Mouse (Mus musculus): Measurements from ENCODE around the gene Msrb1. TPM values are rescaled to one million over a fixed set of nuclear protein-coding genes. Genes with fewer than 3 reads are reported as not detected.
"Not testable (repeated sequence)": the region's sequence is repeated elsewhere in the genome, so short reads cannot be mapped to it uniquely, and the experiment has no call there.

Msrb1 gene
- total RNA-seq (2021) = 10 to 100 TPM; 41.3 to 45.5 TPM
- long read RNA-seq, partial matches to known transcripts = 2 of 4 reads
- long read RNA-seq, other reads (novel, unspliced or antisense) = 0 of 4 reads

DNA sequence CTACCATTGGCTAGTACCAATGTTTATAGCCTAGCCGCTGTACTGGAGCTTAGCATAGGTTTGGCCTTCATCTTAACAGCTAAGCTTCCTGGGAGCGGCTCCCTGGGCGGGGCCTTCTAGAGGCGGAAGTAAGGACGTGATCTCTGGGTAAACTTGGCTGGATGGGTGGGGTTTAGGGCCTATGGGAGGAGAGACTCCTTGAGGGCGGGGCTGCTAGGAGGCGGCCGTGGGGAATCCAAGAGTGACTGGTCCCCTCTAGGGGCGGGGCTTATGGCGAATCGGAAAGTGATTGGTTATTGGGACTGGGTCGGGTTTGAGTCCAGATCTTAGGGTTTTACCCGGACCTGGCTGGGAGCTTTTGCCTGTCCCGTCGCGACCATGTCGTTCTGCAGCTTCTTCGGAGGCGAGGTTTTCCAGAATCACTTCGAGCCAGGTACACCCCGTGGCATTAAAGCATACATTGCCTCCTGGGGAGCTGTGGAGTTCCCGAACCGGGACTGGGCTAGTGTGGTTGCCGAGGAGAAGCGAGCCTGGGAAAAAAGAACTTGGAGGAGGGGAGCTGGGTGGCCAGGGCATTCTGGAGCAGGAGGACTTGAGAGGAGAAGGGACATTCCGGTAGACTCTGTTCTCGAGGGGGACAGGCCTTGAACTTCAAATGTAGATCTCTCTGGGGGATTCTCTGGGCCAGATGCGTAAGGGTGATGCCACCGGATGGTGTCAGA is at the start of gene Msrb1:
Gene Msrb1, plus strand, starts transcription at position 313 of the 722 bp plus-strand sequence.
- DNase-seq (ENCODE audit: low spot score in 2 of 2) = peak; percentile 89 to 96

- DNase-seq (ENCODE audit: low spot score in 2 of 2) = no peak
These were observed 49.3 kb upstream of the Msrb1 start for GRCm38 (mm10) chr17:24687146-24687595.

GRCm38 (mm10) chr17:24687599-24687998 is 48.8 kb upstream of the Msrb1 start:
- no peak for DNase-seq (ENCODE audit: low spot score in 2 of 2)

DNA sequence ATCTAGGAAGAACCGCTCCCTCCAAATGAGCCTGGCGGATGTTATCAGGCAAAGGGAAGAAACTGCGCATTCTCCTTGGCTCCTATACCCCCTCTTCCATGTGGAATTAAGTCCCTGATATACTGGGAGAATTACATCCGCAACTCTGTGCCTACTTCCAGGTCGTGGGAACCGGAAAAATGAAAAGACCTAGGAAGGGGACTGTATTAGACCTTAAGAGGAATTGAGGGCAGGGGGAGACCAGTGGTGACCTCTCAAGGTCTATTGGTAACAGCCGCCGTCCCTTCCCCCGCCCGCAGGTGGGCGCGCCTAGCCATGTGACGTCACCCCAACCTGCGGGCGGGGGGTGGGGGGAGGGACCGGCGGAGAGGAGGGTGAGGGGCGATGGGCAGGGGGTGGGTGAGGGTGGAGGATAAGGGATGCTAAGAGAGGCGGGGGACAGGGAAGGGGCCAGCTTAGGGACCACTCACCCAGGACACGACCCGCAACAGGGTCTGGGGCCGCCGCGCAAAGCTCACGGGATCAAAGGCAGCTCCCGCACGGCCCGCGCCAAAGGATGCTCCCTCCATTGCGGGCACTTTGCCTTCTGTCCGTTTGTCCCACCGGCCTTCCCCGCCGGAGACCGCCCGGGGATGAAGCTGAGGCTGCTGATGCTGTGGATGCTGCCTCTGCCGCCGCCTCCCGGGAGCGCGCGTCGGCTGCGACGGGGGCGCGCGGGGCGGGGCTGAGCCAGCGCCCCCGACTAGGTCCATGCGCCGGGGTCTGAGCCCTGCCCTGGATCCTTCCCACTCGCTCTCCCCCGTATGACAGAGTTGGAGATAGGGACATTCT is 47.0 kb upstream of the Msrb1 start, which contains the start of gene Syngr3:
Gene Syngr3, minus strand, starts transcription at position 705 of the 831 bp plus-strand sequence.
- DNase-seq (ENCODE audit: low spot score in 2 of 2) = no peak

DNA sequence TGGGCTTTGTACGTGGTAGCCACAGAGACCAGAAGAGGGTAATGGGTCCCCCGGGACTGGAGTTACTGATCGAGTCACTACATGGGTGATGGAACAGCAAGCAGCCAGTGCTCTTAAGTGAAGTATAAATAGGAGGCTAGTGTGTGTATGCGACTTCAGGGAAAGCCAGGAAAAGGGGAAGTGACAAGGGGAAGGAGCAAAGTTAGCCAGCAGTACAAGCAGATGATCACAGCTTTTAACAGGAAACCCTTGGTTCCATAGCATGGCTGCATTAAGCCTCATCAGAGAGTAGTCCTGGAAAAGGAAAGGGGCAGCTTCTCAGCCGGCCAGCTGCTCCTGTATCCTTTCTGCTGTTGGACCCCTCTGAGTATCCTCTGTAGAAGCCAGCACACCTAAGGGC is 44.1 kb upstream of the Msrb1 start:
- DNase-seq (ENCODE audit: low spot score in 2 of 2) = no peak

- no peak for DNase-seq (ENCODE audit: low spot score in 2 of 2)
These were observed 41.0 kb upstream of the Msrb1 start for GRCm38 (mm10) chr17:24695326-24696010.

- peak; percentile 76 to 81 for DNase-seq (ENCODE audit: low spot score in 2 of 2)
These were observed 40.3 kb upstream of the Msrb1 start, which contains the start of the genes Gfer and Noxo1 for GRCm38 (mm10) chr17:24696011-24696697. Gene Gfer (minus strand): TSS chr17:24696156. Gene Noxo1 (plus strand): TSS chr17:24696234.

DNA sequence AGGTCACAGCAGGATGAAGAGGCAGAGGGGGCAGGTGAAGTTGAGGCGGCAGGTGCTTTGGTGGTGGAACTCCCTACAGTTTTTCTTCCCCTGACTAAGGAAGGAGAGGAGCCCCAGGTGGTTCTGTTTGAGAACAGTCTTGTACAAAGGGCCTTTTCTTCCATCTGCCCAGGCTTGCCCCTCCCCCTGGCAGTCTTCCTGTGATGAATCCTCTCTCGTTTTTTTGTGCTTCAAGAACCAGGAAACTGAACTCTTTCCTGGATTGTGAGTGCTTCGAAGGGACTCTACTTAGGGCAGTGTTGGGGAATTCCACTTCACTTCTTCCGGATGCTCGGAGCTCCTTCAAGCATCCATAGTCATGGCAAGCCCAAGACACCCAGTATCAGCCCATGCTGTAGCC is 38.5 kb upstream of the Msrb1 start:
- no peak for DNase-seq (ENCODE audit: low spot score in 2 of 2)

DNA sequence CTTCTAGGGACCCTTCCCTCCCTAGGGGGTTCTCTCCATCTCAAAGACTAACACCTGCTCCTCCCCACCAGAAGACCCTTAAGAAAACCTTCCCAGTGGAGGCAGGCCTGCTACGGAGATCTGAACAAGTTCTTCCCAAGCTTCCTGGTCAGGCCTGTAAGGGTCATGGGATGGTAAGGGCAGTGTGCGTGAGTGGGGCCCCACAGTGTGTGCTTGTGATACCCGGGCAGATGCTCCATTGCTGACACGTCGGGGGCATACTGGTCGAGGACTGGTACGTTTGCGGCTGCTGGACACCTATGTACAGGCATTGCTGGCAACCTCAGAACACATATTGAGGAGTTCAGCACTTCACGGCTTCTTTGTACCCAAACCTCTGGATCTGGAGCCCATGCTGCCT is 37.7 kb upstream of the Msrb1 start:
- DNase-seq (ENCODE audit: low spot score in 2 of 2) = no peak

DNA sequence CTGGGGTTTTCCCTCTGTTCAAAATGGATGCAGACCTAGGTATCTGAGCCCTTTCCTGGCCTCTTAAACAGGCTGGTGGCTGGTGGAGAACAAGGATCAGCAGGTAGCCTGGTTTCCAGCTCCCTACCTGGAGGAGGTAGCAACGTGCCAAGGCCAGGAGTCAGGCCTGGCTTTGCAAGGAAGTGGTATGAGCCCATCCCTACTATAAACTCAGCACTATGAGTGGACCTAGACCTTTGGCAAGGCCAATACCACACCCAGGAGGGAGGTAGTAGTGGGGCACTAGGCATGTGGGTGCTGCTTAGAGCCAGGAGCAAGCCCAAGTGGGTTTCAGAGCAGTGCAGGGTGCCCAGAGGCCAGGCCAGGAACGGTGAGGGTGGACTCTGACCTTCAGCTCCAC is 37.0 kb upstream of the Msrb1 start:
- DNase-seq (ENCODE audit: low spot score in 2 of 2) = no peak

DNA sequence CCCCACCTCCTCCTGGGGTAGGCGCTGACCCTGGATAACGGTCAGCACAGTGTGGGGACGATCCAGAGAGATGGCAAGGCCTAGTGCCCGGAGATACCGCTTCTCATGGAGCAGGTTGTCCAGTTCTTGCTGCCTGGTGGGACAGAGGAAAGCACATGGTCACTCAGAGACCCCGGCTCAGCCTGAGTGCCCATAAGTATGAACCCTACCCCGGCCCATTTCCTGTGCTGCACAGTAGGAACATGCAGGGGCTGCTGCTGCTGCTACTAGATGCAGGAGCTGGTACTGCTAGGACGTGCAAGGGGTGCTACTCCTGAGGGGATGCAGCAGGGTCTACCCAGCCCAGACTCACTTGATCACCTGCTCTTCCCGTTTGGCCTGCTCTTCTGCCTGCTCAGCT is 35.2 kb upstream of the Msrb1 start:
- no peak for DNase-seq (ENCODE audit: low spot score in 2 of 2)

- DNase-seq (ENCODE audit: low spot score in 2 of 2) = no peak
These were observed 30.6 kb upstream of the Msrb1 start for GRCm38 (mm10) chr17:24705821-24706220.

GRCm38 (mm10) chr17:24706982-24707800 is 29.3 kb upstream of the Msrb1 start, which contains the start of gene Tbl3:
Gene Tbl3 (minus strand): TSS chr17:24707660.
- peak; percentile 92 to 97 for DNase-seq (ENCODE audit: low spot score in 2 of 2)

- no peak for DNase-seq (ENCODE audit: low spot score in 2 of 2)
These were observed 28.5 kb upstream of the Msrb1 start for GRCm38 (mm10) chr17:24707801-24708425.

DNA sequence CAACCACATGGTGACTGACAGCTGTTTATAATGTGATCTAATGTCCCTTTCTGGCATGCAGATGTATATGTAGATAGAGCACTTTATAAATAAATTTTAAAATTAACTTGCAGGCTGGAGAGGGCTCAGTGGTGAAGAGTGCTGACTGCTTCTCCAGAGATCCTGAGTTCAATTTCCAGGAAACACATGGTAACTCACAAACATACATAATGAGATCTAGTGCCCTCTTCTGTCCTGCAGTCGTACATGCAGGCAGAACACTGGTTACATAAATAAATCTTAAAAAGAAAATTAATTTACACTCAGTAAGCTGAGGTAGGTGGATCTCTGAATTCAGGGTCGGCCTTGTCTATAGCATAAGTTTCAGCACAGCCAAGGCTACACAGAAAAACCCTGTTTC is 27.8 kb upstream of the Msrb1 start:
- no peak for DNase-seq (ENCODE audit: low spot score in 2 of 2)

- DNase-seq (ENCODE audit: low spot score in 2 of 2) = no peak
These were observed 20.9 kb upstream of the Msrb1 start for GRCm38 (mm10) chr17:24715556-24715955.

DNA sequence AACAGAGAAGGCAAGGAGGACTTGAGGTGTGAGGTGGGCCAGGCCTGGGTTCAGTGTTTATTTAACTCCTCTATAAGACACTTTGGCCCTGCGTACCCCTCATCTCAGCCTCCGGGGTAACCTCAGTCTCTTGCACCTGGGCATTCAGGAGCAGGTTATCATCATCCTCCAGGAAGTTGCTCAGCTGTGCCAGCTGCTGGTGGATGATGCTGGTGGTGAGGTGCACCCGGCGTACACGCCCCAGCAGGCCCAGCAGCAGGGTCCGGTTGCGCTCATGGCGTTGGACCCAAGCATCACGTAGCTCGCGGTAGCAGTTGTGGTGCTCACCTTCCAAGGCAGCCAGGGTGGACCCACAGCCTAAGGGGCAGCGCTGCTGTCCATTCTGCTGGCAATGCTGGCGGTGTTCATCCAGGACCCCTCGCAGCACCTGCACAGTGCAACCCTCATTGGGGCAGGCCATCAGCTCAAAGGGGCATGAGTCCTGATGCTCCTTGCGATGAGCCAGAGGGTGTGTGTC is 20.2 kb upstream of the Msrb1 start:
- no peak for DNase-seq (ENCODE audit: low spot score in 2 of 2)

GRCm38 (mm10) chr17:24717943-24718342 is 18.5 kb upstream of the Msrb1 start, which contains the start of the genes Rnf151 and Rps2:
Gene Rnf151 (minus strand): TSS chr17:24718063.
Gene Rps2 (plus strand): TSS chr17:24718116.
- DNase-seq (ENCODE audit: low spot score in 2 of 2) = no peak

DNA sequence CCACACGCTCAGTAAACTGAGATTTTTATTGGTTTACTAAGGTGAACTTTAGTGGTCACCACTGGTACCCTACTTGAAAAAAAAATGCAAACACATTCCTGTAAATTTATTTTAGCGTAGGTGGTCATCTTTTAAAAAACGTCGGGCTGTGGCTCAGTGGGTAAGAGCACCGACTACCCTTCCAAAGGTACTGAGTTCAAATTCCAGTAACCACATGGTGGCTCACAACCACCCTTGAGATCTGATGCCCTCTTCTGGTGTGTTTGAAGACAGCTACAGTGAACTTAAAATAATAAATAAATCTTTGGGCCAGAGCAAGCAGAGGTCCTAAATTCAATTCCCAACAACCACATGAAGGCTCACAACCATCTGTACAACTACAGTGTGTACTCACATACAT is 17.5 kb upstream of the Msrb1 start:
- not testable (repeated sequence) for DNase-seq (ENCODE audit: low spot score in 2 of 2)
